Comparison of ENCODE assay signal across 34 mouse cellular contexts in the genomic region with DNA sequence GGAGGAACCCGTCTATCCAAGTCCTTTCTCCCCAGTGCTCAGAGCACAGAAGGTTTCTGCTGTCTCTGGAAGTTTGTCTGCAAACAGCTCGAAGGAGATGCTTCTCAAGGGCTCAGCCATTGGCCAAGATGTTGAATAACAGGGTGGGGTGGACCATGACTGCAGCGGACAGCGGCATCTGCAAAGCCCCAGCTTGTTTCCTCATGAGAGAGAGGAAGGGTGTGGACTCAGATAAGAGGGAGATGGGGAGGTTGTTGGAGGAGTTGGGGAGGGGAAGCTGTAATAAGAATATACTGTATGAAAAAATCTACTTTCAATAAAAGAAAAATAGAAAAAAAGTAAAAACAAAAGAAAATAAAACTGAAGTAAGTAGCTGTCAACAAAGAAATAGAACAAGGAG.
DNase-seq lines count a peak whose midpoint lies in the region; ATAC-seq and TF ChIP-seq lines count a peak whose summit lies in the region.
"Had no signal": no experiment of that assay in that cellular context is flagged by ENCODE, and none has a peak within 500 bp of the region (broad histone marks: within the 10 kb centered on the region; RNA-seq: fewer than 3 reads in every experiment).

No protein-coding gene starts in this region.

- no peak for TF ChIP-seq CTCF in left cerebral cortex, adult 2 months (IDR thresholded peaks at IDR 0.05)

- H3K4me2 ChIP-seq in liver, embryonic 16.5 days (ENCODE audit: low read depth, low read length), result no peak overlapping the region
- H3K4me2 ChIP-seq: embryonic facial prominence, embryonic 13.5 days; forebrain, embryonic 15.5 days; heart, embryonic 15.5 days; hindbrain, embryonic 14.5 days; limb, embryonic 12.5 days; liver, embryonic 15.5 days; midbrain, embryonic 12.5 days had no signal

- H3K36me3 ChIP-seq in liver, embryonic 16.5 days (ENCODE audit: control insufficient read depth, insufficient read depth), result no peaks in the 10 kb centered on the region
- H3K36me3 ChIP-seq: embryonic facial prominence, embryonic 13.5 days; forebrain, embryonic 10.5 days; forebrain, embryonic 15.5 days; G1E; heart, embryonic 15.5 days; limb, embryonic 12.5 days; liver, embryonic 15.5 days; midbrain, embryonic 12.5 days had no signal

- no peaks in the 10 kb centered on the region for H3K4me1 ChIP-seq in liver, embryonic 16.5 days (ENCODE audit: control insufficient read depth, low read depth, low read length)
- H3K4me1 ChIP-seq: embryonic facial prominence, embryonic 13.5 days; forebrain, embryonic 15.5 days; heart, embryonic 15.5 days; liver, embryonic 15.5 days had no signal

- no peaks in the 10 kb centered on the region for H3K27me3 ChIP-seq in liver, embryonic 16.5 days (ENCODE audit: control insufficient read depth, insufficient read depth, low read depth, low read length)
- H3K27me3 ChIP-seq: embryonic facial prominence, embryonic 13.5 days; forebrain, embryonic 15.5 days; heart, embryonic 15.5 days; limb, embryonic 12.5 days; liver, embryonic 15.5 days; midbrain, embryonic 12.5 days had no signal

- peak; percentile 64; the same call in 1 of the 2 replicates for ATAC-seq in liver, embryonic 16.5 days (ENCODE audit: low read depth)
- ATAC-seq: forebrain, embryonic 15.5 days; intestine, postnatal 0 days; lung, postnatal 0 days had no signal

- intact Hi-C loops in heart, postnatal 10 days (cut with DNase I), result no loop called here
- intact Hi-C loops in left cerebral cortex, adult 2 months (cut with DNase I), result no loop called here

- no peak overlapping the region for H3K27ac ChIP-seq in liver, embryonic 16.5 days (ENCODE audit: low read length)
- no peak overlapping the region for H3K27ac ChIP-seq in left cerebral cortex, adult 2 months
- H3K27ac ChIP-seq: embryonic facial prominence, embryonic 13.5 days; forebrain, embryonic 10.5 days; forebrain, embryonic 15.5 days; gastrocnemius, adult 2 months; heart, adult 2 months; heart, embryonic 15.5 days; hindbrain, embryonic 14.5 days; limb, embryonic 12.5 days; liver, embryonic 15.5 days; midbrain, embryonic 12.5 days; stomach, postnatal 0 days had no signal

- H3K4me3 ChIP-seq in liver, embryonic 16.5 days (ENCODE audit: low read depth, low read length), result no peak overlapping the region
- no peak overlapping the region for H3K4me3 ChIP-seq in left cerebral cortex, adult 2 months
- H3K4me3 ChIP-seq: embryonic facial prominence, embryonic 13.5 days; forebrain, embryonic 10.5 days; forebrain, embryonic 15.5 days; gastrocnemius, adult 2 months; heart, adult 2 months; heart, embryonic 15.5 days; limb, embryonic 12.5 days; liver, embryonic 15.5 days; midbrain, embryonic 12.5 days had no signal

- no peaks in the 10 kb centered on the region for H3K9me3 ChIP-seq in liver, embryonic 16.5 days (replicated peaks; ENCODE audit: control insufficient read depth, low read length)
- H3K9me3 ChIP-seq: embryonic facial prominence, embryonic 13.5 days; forebrain, embryonic 10.5 days; forebrain, embryonic 15.5 days; G1E; heart, embryonic 15.5 days; limb, embryonic 12.5 days; liver, embryonic 15.5 days; midbrain, embryonic 12.5 days had no signal

- DNase-seq in heart, adult 11 months, result peak; percentile 92
- DNase-seq in heart, postnatal 10 days, result no peak
- DNase-seq in MEL-GATA-1-ER (ENCODE audit: extremely low read depth, low read depth) (peak; percentile 98), liver (peak; percentile 37)
- DNase-seq in cerebellum, postnatal 4 days (ENCODE audit: low spot score in 2 of 2), result no peak
- no peak for DNase-seq in spleen, postnatal 10 days (ENCODE audit: low spot score in 2 of 2)
- no peak for DNase-seq in left cerebral cortex, adult 2 months (ENCODE audit: extremely low spot score in 1 of 2, low spot score in 2 of 2)
- DNase-seq: adrenal gland, postnatal 25 days; cerebellum, adult 8-10 months; cerebellum, postnatal 36 days; gastrocnemius, adult 2 months; gastrocnemius, postnatal 36 days; heart, postnatal 36 days; kidney, adult 9 months; kidney, postnatal 10 days; layer of hippocampus, postnatal 36 days; lung, postnatal 4 days; right cerebral cortex, postnatal 25 days; thymus, adult 18-20 months; thymus, postnatal 25 days had no signal

- H3K9ac ChIP-seq in liver, embryonic 16.5 days (ENCODE audit: low read depth, low read length), result no peak overlapping the region
- H3K9ac ChIP-seq: embryonic facial prominence, embryonic 13.5 days; forebrain, embryonic 15.5 days; heart, embryonic 15.5 days; hindbrain, embryonic 14.5 days; limb, embryonic 12.5 days; liver, embryonic 15.5 days; midbrain, embryonic 12.5 days had no signal

- WGBS in liver, embryonic 16.5 days (ENCODE audit: insufficient replicate concordance), result 19% methylated on average over 4 of the region's 4 CpGs

Comparison
In these comparisons a context has a peak if more than half of its experiments do, and no peak if none do; other contexts are left out.
1. DNase-seq: peak in heart, adult 11 months (single experiment), MEL-GATA-1-ER (single experiment) and liver (single experiment); none in heart, postnatal 10 days (0 of 2), cerebellum, postnatal 4 days (0 of 2), spleen, postnatal 10 days (0 of 2) and left cerebral cortex, adult 2 months (0 of 2).